Mouse (Mus musculus): ENCODE measurements around the gene Cmbl. TPM values are rescaled to one million over a fixed set of nuclear protein-coding genes. Genes with fewer than 3 reads are reported as not detected.

The Cmbl gene
- polyA plus RNA-seq, 1 experiment from 2014 or later, result 0.51 TPM

DNA sequence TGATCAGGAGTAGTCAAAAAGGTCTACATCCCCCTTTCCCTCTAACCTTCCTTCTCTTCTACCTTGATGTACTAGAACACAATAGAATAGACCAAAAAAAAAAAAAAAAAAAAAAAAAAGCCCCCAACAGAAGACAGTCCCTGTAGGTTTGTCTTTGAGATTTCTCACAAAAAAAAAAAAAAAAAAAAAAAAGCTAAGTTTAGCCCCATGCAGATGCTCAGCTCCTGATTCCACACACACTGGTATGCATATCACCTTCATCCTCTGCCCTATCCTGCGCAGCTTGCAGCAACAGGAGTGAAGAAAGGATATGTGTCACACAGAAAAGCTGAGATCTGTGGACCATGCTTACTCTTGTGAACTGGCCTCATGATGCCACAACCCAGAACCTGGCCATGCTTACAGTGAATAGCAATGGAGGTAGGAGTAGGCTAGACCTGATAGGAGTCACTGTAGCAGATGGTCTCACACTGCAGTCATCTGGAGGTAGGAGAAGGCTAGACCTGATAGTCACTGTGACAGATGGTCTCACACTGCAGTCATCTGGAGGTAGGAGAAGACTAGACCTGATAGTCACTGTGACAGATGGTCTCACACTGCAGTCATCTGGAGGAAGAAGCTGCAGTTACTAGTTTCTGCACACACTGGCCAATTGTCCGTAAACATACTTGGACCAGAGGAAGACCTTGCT lies 32.7 kb upstream of the Cmbl start:
- H3K27me3 ChIP-seq, result no peaks in the 10 kb centered on the region
- CTCF ChIA-PET, result no interaction called here
- TF ChIP-seq CTCF (IDR thresholded peaks at IDR 0.05), result no peak
- in situ Hi-C loops (cut with MboI; ENCODE audit: low pct_unique_long_range_greater_than_20kb), result no loop called here
- ATAC-seq (no peak), DNase-seq (ENCODE audit: low read depth, low spot score) (no peak)
- POLR2A ChIA-PET, result interaction anchor here (0.7 to 0.8 kb wide), 2 partner anchors 31 to 78 kb away, joined by 3 read pairs; no protein-coding TSS in a partner anchor

DNA sequence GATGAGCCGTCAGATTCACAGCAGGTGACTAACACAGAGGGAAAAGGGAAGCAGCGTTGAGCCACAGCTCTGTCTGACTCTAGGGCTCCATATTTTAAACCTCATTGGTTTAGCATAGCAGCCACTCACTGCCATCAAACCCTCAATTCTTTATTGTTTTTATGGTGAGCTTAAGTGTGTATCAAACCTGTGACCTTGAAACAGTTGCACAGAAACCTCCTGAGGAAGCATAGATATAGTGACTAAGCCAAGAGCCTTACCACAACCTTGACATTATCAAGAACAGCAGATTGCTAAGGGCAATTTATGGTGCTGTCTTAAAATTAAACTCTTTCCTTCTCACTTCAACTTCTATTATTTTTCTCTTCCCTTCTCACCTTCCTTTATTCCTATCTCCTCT lies 31.7 kb upstream of the Cmbl start:
- ATAC-seq (no peak), DNase-seq (ENCODE audit: low read depth, low spot score) (no peak)
- no peak for TF ChIP-seq CTCF (IDR thresholded peaks at IDR 0.05)
- ChIA-PET CTCF (no interaction called here), POLR2A (interaction anchor here (0.6 kb wide), 1 partner anchor 30 kb away, joined by 4 read pairs; no protein-coding TSS in a partner anchor)
- no peaks in the 10 kb centered on the region for H3K27me3 ChIP-seq
- in situ Hi-C loops (cut with MboI; ENCODE audit: low pct_unique_long_range_greater_than_20kb), result no loop called here

DNA sequence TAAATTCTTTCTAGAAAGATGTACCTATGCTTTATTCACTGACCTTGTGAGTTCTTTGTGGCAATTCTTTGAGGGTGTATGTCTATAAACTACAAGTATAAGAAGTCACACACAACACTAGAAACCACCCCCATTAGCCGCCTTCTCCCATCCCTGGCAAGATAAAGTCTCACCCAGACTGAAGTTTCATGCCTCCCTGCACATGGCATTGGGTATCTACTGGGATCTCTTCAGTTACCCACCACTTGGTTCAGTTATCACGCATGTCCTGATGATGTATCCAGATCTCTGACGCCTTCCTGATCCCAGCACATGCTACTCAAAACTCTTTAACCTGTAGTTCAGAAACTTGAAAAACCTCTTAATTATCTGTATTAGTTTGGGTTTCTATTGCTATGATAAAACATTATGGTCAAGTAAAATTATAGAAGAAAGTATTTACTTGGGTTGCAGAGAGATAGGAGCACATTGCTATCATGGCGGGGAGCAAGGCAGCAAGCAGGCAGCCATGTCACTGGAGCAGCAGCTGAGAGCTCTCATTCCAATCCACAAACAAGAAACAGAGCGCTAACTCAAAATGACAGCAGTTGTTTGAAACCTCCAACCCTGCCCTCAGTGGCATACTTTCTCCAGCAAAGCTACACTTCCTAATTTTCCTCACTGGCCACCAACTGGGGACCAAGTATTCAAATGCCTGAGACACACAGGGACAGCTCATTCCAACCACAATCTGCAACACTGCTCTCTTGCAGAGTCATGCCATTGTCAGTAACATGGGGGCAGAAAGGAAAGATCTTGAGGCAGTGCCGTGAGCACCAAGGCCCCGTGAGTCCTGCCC lies 30.5 kb upstream of the Cmbl start:
- DNase-seq (ENCODE audit: low read depth, low spot score) (no peak), ATAC-seq (no peak)
- no peaks in the 10 kb centered on the region for H3K27me3 ChIP-seq
- in situ Hi-C loops (cut with MboI; ENCODE audit: low pct_unique_long_range_greater_than_20kb), result no loop called here
- TF ChIP-seq CTCF (IDR thresholded peaks at IDR 0.05), result no peak
- ChIA-PET CTCF (no interaction called here), POLR2A (no interaction called here)

DNA sequence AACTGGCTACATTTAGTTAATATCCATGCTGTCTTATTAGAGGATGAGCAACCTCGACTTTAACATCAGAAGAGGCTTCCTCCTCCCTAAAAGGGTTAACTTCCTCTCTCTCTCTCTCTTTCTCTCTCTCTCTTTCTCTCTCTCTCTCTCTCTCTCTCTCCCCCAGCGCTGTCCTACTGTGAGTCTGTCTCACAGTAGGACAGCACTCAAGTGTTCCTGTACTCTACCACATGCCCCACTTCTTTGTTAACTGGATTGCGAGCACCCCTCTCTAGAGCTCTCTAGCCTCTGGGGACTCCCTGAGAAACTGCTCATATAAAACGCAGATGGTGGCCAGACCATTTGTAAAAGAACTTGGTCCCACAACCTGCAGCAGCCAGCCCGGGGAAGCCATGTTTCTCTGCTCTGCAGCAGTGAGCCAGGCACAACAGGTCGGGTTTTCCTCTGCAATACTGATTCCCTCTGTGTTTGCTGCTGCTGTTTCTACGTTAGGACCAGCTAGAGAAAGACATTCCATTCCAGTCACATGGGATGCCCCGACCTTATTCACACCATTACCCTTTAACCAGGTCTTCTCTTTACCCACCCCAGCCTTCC lies 29.8 kb upstream of the Cmbl start:
- ATAC-seq (no peak), DNase-seq (ENCODE audit: low read depth, low spot score) (no peak)
- TF ChIP-seq CTCF (IDR thresholded peaks at IDR 0.05), result no peak
- in situ Hi-C loops (cut with MboI; ENCODE audit: low pct_unique_long_range_greater_than_20kb), result no loop called here
- no peaks in the 10 kb centered on the region for H3K27me3 ChIP-seq
- CTCF ChIA-PET, result no interaction called here
- POLR2A ChIA-PET, result no interaction called here

DNA sequence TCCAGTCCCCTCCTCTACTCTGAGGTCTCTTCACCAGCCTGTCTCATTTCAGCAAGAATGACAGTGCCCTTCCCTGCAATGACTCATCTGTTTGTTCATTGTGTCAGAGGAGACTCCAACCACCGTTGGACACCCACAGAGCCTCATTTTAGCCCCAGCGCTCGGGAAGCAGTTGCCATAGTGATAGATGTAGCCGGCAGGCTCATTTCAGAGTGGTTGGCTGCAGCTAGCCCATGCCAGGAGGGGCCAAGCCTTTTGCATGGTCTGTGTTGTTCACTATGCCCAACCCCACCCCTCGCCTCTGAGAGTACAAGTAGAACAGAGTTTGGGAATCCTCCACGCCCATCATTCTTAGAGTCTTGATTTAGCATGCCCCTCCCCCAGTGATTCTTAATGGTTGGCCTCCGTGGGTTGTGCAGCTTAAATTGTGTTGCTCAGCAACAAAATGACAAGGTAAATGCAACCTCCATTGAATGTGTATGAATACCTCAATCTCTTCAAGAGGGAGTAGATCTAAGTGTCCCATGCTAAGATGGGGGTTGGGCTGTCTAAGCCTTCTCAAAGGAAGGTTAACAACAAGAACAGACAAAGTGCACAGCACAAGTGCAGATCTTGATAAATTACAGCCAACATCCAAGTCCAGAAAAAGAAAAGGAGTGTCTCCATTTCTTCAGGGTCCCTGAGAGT lies 29.0 kb upstream of the Cmbl start:
- no peak for TF ChIP-seq CTCF (IDR thresholded peaks at IDR 0.05)
- ATAC-seq (peak; percentile 61), DNase-seq (ENCODE audit: low read depth, low spot score) (no peak)
- H3K27me3 ChIP-seq, result no peaks in the 10 kb centered on the region
- POLR2A ChIA-PET, result no interaction called here
- CTCF ChIA-PET, result no interaction called here
- in situ Hi-C loops (cut with MboI; ENCODE audit: low pct_unique_long_range_greater_than_20kb), result no loop called here

DNA sequence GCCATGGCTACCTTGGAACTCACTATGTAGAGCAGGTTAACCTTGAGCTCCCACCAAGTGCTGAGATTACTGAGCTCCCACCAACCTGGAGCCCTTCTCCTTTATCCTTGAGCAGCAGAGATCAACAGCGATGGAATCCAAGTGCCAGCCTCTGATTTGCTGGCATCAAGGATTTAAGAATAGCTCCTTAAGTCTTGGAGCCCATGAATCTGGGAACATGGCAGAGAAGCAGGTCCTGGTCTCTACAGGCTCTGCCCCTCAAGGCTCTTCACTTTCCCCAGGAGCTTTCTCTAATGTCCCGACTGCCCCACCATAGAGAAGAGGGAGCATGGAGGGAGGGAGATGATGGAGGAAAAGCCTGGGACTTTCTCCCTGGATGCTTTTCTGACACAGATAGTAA lies 27.5 kb upstream of the Cmbl start:
- DNase-seq (ENCODE audit: low read depth, low spot score) (no peak), ATAC-seq (no peak)
- no peak for TF ChIP-seq CTCF (IDR thresholded peaks at IDR 0.05)
- ChIA-PET POLR2A (no interaction called here), CTCF (interaction anchor here (1.3 kb wide), 1 partner anchor 12 kb away, joined by 3 read pairs; no protein-coding TSS in a partner anchor)
- no peaks in the 10 kb centered on the region for H3K27me3 ChIP-seq
- in situ Hi-C loops (cut with MboI; ENCODE audit: low pct_unique_long_range_greater_than_20kb), result no loop called here

DNA sequence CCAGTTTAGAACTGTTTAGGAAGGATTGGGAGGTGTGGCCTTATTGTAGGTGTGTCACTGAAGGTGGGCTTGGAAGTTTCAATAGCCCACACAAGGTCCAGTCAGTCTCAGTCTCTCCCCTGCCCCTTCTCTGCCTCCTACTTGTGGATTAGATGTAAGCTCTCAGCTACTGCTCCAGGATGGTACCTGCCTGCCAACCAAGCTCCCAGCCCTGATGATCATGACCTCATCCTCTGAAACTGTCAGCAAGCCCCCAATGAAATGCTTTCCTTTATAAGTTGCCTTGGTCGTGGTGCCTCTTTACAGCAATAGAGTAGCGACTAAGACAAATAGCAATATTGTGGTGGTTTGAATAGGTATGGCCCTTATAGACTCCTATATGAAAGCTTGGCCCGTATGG lies 26.8 kb upstream of the Cmbl start:
- POLR2A ChIA-PET, result no interaction called here
- DNase-seq (ENCODE audit: low read depth, low spot score), result no peak
- H3K27me3 ChIP-seq, result no peaks in the 10 kb centered on the region
- TF ChIP-seq CTCF (IDR thresholded peaks at IDR 0.05), result no peak
- in situ Hi-C loops (cut with MboI; ENCODE audit: low pct_unique_long_range_greater_than_20kb), result no loop called here
- ATAC-seq, result no peak
- CTCF ChIA-PET, result interaction anchor here (1.3 kb wide), 1 partner anchor 11 kb away, joined by 3 read pairs; no protein-coding TSS in a partner anchor

DNA sequence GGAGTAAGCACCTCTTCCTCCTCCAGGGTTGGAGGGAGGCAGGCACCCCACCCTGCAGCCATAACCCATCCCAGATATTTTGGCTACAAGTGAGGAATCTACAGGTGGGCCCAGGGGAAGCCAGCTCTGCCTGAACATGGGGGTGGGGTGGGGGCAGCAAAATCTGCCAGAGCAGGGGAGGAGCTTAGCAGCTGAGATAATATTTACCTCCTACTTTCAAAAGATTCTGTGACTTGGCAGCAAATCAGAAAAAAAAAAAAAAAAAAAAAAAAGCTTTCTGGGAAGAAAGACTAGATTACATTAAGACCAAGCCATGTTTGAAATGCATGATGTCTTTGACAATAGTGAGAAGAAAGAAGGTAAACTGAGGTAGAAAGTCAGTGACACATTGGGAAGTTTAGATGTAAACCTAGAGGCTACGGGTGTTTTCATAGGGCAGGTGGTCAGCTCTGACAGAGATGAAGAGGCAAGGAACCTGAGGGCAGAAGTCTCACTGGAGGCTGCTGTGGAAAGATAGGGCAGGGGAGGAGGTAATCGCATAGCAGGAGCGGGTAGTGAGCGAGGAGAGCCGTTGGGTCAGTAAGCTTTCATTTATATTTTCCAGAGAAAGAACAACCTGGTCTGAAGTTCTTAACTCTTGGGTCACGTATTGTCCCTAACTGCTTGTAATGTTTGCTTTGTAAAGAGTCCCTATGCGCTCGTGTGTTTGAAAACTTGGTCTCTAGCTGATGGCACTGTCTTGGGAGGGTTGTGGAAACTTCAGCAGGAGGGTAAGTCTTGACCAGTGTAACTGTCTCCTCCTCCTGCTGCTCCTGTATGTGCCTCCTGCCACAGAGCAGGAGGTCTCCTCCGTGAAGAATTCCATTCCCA lies 25.3 kb upstream of the Cmbl start:
- no peak for DNase-seq (ENCODE audit: low read depth, low spot score)
- CTCF ChIA-PET, result no interaction called here
- POLR2A ChIA-PET, result interaction anchor here (0.7 kb wide), 1 partner anchor 9 kb away, joined by 4 read pairs; the partner anchor contains the start of gene March6
- TF ChIP-seq CTCF (IDR thresholded peaks at IDR 0.05), result no peak
- in situ Hi-C loops (cut with MboI; ENCODE audit: low pct_unique_long_range_greater_than_20kb), result no loop called here
- no peaks in the 10 kb centered on the region for H3K27me3 ChIP-seq
- no peak for ATAC-seq

DNA sequence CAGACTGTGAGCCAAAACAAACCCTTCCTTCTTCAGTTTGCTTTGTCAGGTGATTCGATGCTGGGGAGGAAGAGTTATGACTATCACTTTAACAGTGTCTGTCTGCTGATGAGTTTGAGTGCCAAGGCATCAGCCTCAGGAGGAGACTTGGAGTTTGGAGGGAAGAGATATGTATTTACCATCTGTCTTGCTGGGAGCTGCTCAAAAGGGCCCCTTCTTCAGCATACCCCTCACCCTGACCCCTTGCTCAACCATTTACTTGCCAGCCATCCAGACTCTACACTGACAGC lies 24.7 kb upstream of the Cmbl start:
- in situ Hi-C loops (cut with MboI; ENCODE audit: low pct_unique_long_range_greater_than_20kb), result no loop called here
- DNase-seq (ENCODE audit: low read depth, low spot score) (no peak), ATAC-seq (no peak)
- no peaks in the 10 kb centered on the region for H3K27me3 ChIP-seq
- ChIA-PET CTCF (no interaction called here), POLR2A (no interaction called here)
- no peak for TF ChIP-seq CTCF (IDR thresholded peaks at IDR 0.05)

All from Patski (cell line).